Mouse (Mus musculus): ENCODE measurements around the gene Prph2. TPM values are rescaled to one million over a fixed set of nuclear protein-coding genes. Genes with fewer than 3 reads are reported as not detected.

The Prph2 gene
- total RNA-seq, 2 experiments from 2014 or later = not detected

- no peak for ATAC-seq (replicated peaks; ENCODE audit: low FRiP score, poor library complexity, severe bottlenecking)
Measured at GRCm38 (mm10) chr17:46958045-46958444, 47.8 kb downstream of the Prph2 start.

GRCm38 (mm10) chr17:46960216-46960615 is 50.0 kb downstream of the Prph2 start:
- ATAC-seq (replicated peaks; ENCODE audit: low FRiP score, poor library complexity, severe bottlenecking) = no peak

- no peak for ATAC-seq (replicated peaks; ENCODE audit: low FRiP score, poor library complexity, severe bottlenecking)
Measured at GRCm38 (mm10) chr17:46962153-46962552, 51.9 kb downstream of the Prph2 start.

GRCm38 (mm10) chr17:46963186-46963585 is 52.9 kb downstream of the Prph2 start:
- ATAC-seq (replicated peaks; ENCODE audit: low FRiP score, poor library complexity, severe bottlenecking) = no peak

- ATAC-seq (replicated peaks; ENCODE audit: low FRiP score, poor library complexity, severe bottlenecking) = no peak
Measured at GRCm38 (mm10) chr17:46966892-46967291, 56.6 kb downstream of the Prph2 start.

- no peak for ATAC-seq (replicated peaks; ENCODE audit: low FRiP score, poor library complexity, severe bottlenecking)
Measured at GRCm38 (mm10) chr17:46972603-46973002, 62.3 kb downstream of the Prph2 start.

Other genes starting within 250 kb of the Prph2 start
- 2.5 TPM in 1 of 2 replicates, not detected in the other for gene Rrp36, start 236.1 kb upstream of the Prph2 start, total RNA-seq (2015; ENCODE audit: low replicate concordance)
- 8.6 and 23.7 TPM in 2 replicates for gene Rrp36, start 236.1 kb upstream of the Prph2 start, total RNA-seq (2017; ENCODE audit: low replicate concordance)
- 15.1 and 22.6 TPM in 2 replicates for gene Mea1, start 231.7 kb upstream of the Prph2 start, total RNA-seq (2015; ENCODE audit: low replicate concordance)
- gene Mea1, start 231.7 kb upstream of the Prph2 start, total RNA-seq (2017; ENCODE audit: low replicate concordance) = 4.2 and 10.9 TPM in 2 replicates
- gene Klhdc3, start 229.5 kb upstream of the Prph2 start, total RNA-seq (2015; ENCODE audit: low replicate concordance) = 16.9 and 23.1 TPM in 2 replicates
- gene Klhdc3, start 229.5 kb upstream of the Prph2 start, total RNA-seq (2017; ENCODE audit: low replicate concordance) = 5.1 and 17.2 TPM in 2 replicates
- gene Ppp2r5d, start 205.3 kb upstream of the Prph2 start, total RNA-seq (2015; ENCODE audit: low replicate concordance) = 15.1 and 18.4 TPM in 2 replicates
- 17.1 and 22.8 TPM in 2 replicates for gene Ppp2r5d, start 205.3 kb upstream of the Prph2 start, total RNA-seq (2017; ENCODE audit: low replicate concordance)
- gene Pex6, start 199.0 kb upstream of the Prph2 start, total RNA-seq (2015; ENCODE audit: low replicate concordance) = 1.1 TPM in 1 of 2 replicates, not detected in the other
- gene Pex6, start 199.0 kb upstream of the Prph2 start, total RNA-seq (2017; ENCODE audit: low replicate concordance) = 1.8 and 4.2 TPM in 2 replicates
- not detected in 2 replicates for gene Gnmt, start 181.3 kb upstream of the Prph2 start, total RNA-seq (2015; ENCODE audit: low replicate concordance)
- gene Gnmt, start 181.3 kb upstream of the Prph2 start, total RNA-seq (2017; ENCODE audit: low replicate concordance) = not detected in 2 replicates
- 3.4 and 3.6 TPM in 2 replicates for gene Cnpy3, start 158.2 kb upstream of the Prph2 start, total RNA-seq (2015; ENCODE audit: low replicate concordance)
- 7.2 and 7.7 TPM in 2 replicates for gene Cnpy3, start 158.2 kb upstream of the Prph2 start, total RNA-seq (2017; ENCODE audit: low replicate concordance)
- not detected in 2 replicates for gene Ptcra, start 146.7 kb upstream of the Prph2 start, total RNA-seq (2015; ENCODE audit: low replicate concordance)
- gene Ptcra, start 146.7 kb upstream of the Prph2 start, total RNA-seq (2017; ENCODE audit: low replicate concordance) = not detected in 2 replicates
- gene 2310039H08Rik, start 137.8 kb upstream of the Prph2 start, total RNA-seq (2015; ENCODE audit: low replicate concordance) = 7.2 and 15.1 TPM in 2 replicates
- gene 2310039H08Rik, start 137.8 kb upstream of the Prph2 start, total RNA-seq (2017; ENCODE audit: low replicate concordance) = 1.8 and 4.2 TPM in 2 replicates
- gene Rpl7l1, start 127.8 kb upstream of the Prph2 start, total RNA-seq (2015; ENCODE audit: low replicate concordance) = 29.9 and 35.6 TPM in 2 replicates
- 25.2 and 69.6 TPM in 2 replicates for gene Rpl7l1, start 127.8 kb upstream of the Prph2 start, total RNA-seq (2017; ENCODE audit: low replicate concordance)
- gene Bicral, start 52.0 kb upstream of the Prph2 start, total RNA-seq (2015; ENCODE audit: low replicate concordance) = 28.8 and 64.6 TPM in 2 replicates
- gene Bicral, start 52.0 kb upstream of the Prph2 start, total RNA-seq (2017; ENCODE audit: low replicate concordance) = 18.7 and 68.4 TPM in 2 replicates
- 3.2 and 7.5 TPM in 2 replicates for gene Tbcc, start 19.8 kb upstream of the Prph2 start, total RNA-seq (2015; ENCODE audit: low replicate concordance)
- gene Tbcc, start 19.8 kb upstream of the Prph2 start, total RNA-seq (2017; ENCODE audit: low replicate concordance) = 1.1 and 2.7 TPM in 2 replicates
- 27.8 and 73.8 TPM in 2 replicates for gene Ubr2, start 100.1 kb downstream of the Prph2 start, total RNA-seq (2015; ENCODE audit: low replicate concordance)
- gene Ubr2, start 100.1 kb downstream of the Prph2 start, total RNA-seq (2017; ENCODE audit: low replicate concordance) = 43.5 and 52.1 TPM in 2 replicates